Mouse (Mus musculus): ENCODE data around the gene Dph1. TPM values are rescaled to one million over a fixed set of nuclear protein-coding genes. Genes with fewer than 3 reads are reported as not detected.
A peak's percentile ranks its signal among the peaks of the same experiment; 100 is the strongest.

Gene Dph1
- polyA plus RNA-seq, 1 experiment from 2014 or later: 17.2 TPM

DNA sequence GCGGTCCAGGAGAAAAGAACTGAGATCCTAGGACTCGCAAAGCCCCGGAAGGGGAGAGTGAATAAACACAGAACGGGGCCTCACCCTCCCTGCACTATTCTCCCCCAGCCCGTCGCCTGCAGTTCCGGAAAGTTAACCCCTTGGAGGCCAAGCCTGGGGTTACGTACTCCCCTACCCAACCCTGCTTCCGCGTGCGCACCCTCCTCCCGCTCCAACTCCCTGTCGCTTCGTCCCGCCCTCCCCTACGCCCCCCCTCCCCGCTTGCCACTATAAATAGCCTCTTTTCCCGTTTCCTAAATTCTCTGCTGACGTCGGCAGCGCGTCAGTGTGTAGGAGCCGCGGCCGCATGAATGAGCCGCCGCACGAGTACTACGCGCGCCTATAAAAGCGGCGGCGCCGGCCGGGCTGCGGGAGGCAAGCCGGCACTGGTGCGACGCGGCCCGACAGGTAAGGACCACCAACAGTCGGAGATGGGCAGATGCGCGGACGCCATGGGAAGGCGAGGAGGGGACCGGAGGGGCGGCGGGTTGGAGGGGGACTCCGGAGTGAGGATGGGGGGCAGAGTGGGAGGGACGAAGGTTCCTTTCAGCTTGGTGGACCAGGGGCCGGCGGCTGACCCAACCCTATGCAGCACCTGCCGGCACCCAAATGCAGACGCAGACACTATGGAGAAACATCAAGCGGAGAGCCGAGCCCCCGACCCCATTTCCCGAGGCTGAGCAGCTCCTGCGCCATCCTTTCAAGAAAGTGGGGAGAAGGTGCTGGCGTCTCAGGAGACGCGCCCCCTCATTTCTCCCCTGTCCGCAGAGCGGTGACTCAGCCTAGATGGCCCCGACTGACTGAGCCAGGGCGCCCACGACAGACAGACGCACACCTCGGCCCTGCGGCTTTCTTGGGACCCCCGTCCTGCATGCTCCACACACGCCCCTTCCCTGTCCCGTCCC lies 18.6 kb downstream of the Dph1 start:
- under 1% methylated on average over 73 of the region's 75 CpGs for WGBS
- H3K4me2 ChIP-seq: peak overlapping the region; percentile 96
- peaks cover 63% of the 10 kb centered on the region for H3K4me1 ChIP-seq (replicated peaks)
- peak overlapping the region; percentile 71 for H3K4me3 ChIP-seq
- peaks cover 7% of the 10 kb centered on the region; the same call in 1 of the 2 replicates for H3K36me3 ChIP-seq
- no peak overlapping the region; the same call in 1 of the 2 replicates for H3K9ac ChIP-seq
- ATAC-seq (replicated peaks; ENCODE audit: insufficient number of reproducible peaks, insufficient read depth, low FRiP score, low read depth): no peak
- no peaks in the 10 kb centered on the region for H3K9me3 ChIP-seq (replicated peaks)
- H3K27me3 ChIP-seq: peaks cover 59% of the 10 kb centered on the region
- no peak overlapping the region for H3K27ac ChIP-seq

DNA sequence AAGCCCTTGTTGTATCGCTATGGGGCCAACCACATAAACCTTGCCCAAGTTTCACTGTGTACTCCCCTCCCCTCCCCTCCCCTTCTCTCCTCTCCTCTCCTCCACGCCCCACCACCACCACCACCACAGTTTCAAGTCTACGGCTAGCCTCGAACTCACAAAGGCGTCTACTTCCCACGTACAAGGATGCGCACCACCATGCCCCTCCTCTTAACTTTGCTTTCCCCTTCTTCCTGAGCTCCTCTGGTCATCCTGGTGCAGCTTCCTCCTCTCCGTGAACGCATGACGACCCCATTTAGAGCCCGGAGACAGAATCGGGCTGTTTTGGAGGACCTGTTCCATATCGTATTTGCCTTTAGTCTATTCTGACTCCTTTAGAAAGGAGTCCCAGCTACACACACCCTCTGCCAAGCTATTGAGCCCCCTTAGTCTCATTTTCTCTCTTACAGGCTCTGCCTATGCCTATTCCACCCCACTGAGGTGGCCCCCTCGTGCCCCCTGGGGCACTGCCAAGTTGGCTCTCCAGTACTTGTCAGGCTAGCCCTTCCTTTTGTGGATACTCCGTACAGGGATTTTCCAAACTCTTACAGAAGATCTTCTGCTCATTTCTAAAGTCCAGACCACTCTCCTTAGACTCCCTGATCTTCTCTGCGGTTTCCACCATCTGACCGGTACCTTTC lies 19.7 kb downstream of the Dph1 start:
- H3K9me3 ChIP-seq (replicated peaks): no peaks in the 10 kb centered on the region
- ATAC-seq (replicated peaks; ENCODE audit: insufficient number of reproducible peaks, insufficient read depth, low FRiP score, low read depth): no peak
- H3K4me2 ChIP-seq: peak overlapping the region; percentile 96
- peak overlapping the region; percentile 71 for H3K4me3 ChIP-seq
- H3K4me1 ChIP-seq (replicated peaks): peaks cover 74% of the 10 kb centered on the region
- H3K27ac ChIP-seq: no peak overlapping the region
- peaks cover 68% of the 10 kb centered on the region for H3K27me3 ChIP-seq
- no peak overlapping the region for H3K9ac ChIP-seq
- no peaks in the 10 kb centered on the region for H3K36me3 ChIP-seq
- 10% methylated on average over 17 of the region's 17 CpGs for WGBS

DNA sequence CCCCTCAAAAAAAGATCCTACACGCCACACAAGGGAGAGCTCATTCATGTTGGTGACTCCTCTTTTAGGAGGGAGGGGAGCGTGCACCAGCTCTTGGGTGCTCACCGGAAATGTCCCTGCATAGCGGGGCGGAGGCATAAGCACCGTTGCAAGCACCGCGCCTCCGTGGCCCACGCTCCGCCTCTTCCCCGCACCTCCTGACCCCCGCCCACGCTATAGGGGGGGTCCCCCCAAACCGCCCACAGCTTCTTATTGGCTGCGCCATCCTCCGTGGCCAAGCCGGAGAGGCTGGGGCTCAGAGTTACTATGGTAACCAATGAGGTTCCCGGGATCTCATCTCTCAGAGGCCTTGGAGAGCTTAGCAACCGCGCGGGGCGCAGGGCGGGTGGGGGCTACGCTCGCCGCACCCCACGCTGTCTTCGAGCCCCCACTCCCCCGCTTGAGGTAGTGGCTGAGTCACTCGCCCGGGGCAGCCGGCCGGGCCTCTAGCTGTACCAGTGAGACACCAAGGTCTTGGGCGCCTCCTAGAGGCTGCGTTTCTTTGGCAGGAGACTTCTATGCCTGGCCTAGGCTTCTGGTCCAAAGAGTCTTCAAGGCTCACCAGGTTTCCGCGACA lies 20.8 kb downstream of the Dph1 start:
- Histone ChIP-seq H3K9me3 (replicated peaks) (no peaks in the 10 kb centered on the region), H3K9ac (peak overlapping the region; percentile 18; the same call in 1 of the 2 replicates), H3K4me1 (replicated peaks) (peaks cover 85% of the 10 kb centered on the region), H3K4me3 (peak overlapping the region; percentile 79), H3K27me3 (peaks cover 79% of the 10 kb centered on the region), H3K4me2 (peak overlapping the region; percentile 99), H3K36me3 (no peaks in the 10 kb centered on the region), H3K27ac (no peak overlapping the region)
- ATAC-seq (replicated peaks; ENCODE audit: insufficient number of reproducible peaks, insufficient read depth, low FRiP score, low read depth): peak; percentile 7; the same call in 1 of the 2 replicates
- WGBS: under 1% methylated on average over 38 of the region's 38 CpGs

DNA sequence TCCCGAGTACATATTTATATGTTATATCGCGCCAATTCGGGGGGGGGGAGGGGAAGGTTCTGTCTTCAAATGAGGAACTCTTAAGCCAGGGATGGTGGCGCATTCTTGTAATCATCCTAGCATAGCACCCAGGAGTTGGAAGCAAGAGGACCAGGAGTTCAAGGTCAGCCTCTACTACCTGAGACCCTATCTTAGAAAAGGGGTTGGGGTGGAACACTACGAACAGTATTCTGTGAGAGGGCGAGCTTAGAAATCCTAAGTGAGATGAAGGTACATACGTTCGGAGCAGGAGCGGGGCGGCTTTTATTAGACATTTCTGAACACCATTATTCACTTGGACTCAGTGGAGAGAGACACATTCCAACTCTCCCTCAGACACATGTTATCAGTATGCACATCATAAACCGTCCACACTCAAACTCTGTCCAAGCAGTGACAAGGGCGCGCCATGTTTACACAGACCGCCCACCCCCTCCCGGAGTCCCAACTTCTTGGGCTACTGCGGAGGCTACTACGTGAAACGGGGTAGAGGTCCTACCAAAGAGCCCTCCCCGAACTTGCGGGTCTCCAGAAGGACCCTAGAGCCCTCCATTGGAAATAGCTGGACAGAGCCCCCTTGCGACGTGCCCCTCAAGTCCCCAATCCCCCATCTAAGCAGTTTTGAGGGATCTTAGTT lies 21.5 kb downstream of the Dph1 start, which contains the start of gene Hic1:
TSS of gene Hic1 (minus strand) at position 115 of the 676 bp plus-strand sequence.
- Histone ChIP-seq H3K4me3 (peak within 1 kb of the TSS; percentile 79), H3K27ac (peak within 1 kb of the TSS; percentile 89), H3K9me3 (replicated peaks) (no peaks in the 10 kb centered on the region), H3K36me3 (0 out of 2 replicates have a peak, but pooled peaks cover under 1% of the 10 kb centered on the region), H3K27me3 (peaks cover 86% of the 10 kb centered on the region), H3K4me1 (replicated peaks) (peaks cover 92% of the 10 kb centered on the region), H3K9ac (peak within 1 kb of the TSS; percentile 76), H3K4me2 (peak within 1 kb of the TSS; percentile 99)
- ATAC-seq (replicated peaks; ENCODE audit: insufficient number of reproducible peaks, insufficient read depth, low FRiP score, low read depth): no peak
- WGBS: 4% methylated on average over 23 of the region's 23 CpGs

DNA sequence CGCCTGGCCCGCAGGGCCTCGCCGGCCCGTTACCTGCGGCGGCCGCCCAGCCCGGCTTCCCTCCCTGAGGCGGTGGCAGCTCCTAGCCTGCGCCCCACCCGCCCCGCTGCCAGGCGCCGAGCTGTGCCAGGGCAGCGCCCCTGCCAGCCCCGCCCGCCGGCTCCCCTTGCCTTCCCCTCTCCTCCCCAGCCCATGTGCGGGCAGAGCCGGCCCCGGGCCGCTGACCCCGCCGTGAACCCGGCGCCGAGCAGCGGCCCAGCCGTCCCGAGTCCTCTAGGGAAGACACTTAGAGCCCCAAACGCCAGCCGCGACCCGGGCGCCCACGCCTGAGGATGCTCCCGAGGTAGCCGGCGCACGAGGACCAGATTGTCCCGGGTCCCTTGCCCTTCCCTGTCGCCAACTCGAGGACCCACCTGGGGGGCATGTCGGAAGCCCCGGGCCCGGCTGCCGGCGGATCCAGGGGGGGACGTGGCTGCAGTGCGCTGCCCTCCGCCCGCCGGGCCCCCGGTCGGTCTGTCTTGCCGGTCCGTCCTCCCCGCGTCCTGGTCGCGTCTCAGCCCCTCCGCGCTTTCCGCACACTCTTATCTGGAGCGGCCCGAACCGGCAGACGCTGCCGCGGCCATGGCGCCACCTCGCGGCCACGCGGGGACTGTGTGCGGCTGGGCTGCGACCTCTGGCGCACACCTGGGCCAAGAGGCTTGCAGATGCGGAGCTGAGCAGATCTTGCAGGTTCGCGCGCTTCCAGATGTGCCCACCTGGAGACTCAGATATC lies 22.3 kb downstream of the Dph1 start:
- no peaks in the 10 kb centered on the region for H3K9me3 ChIP-seq (replicated peaks)
- peak overlapping the region; percentile 89 for H3K27ac ChIP-seq
- H3K27me3 ChIP-seq: peaks cover 89% of the 10 kb centered on the region
- peak overlapping the region; percentile 99 for H3K4me2 ChIP-seq
- H3K9ac ChIP-seq: peak overlapping the region; percentile 76
- H3K4me3 ChIP-seq: peak overlapping the region; percentile 79
- H3K36me3 ChIP-seq: peaks cover 8% of the 10 kb centered on the region; the same call in 1 of the 2 replicates
- ATAC-seq (replicated peaks; ENCODE audit: insufficient number of reproducible peaks, insufficient read depth, low FRiP score, low read depth): peak; percentile 24; the same call in 1 of the 2 replicates
- under 1% methylated on average over 82 of the region's 83 CpGs for WGBS
- H3K4me1 ChIP-seq (replicated peaks): peaks cover 93% of the 10 kb centered on the region

DNA sequence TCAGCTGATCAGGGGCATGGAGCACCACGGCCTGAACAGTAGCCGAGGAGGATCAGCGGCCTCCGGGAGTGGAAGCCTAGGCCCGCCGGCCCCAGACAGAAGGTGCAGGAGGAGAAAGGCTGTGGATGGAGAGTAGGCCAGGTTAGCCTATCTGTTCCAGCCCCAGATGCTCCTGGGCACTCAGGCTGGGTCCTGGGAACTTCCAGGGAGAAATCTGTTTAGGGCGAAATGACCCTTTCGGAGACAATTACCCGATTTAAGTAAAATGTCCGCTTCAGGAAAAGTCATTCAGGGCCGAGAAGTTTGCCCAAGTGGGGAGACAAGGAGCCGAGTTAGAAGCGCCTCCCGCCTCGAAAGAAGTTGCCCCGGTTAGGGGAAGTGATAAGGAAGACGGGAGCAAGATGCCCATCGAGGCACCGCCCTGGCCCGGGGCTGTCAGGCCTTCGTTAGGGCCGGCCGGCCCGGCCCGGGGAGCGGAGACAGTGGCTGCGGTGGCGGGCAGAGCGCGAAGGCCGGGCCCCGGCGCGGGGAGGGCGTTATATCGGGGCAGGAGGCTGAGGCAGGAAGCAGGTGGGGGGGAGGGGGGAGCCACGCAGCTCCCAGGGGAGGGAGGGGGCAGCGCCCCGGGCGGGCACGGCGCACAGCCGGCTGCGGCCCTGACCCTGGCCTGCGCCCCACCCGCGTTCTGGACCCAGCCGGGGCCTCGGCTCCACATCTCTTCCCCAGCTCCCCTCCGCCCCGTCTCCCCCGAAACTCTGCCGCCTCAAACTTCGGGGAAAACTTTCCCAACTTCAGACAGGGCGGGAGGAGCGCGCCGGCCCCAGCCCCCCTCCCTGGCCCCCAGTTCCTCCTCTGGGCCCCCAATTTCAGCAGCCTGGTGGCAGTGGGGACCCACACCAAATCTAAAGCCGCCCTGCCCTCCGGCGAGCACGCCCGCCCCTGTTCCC lies 23.1 kb downstream of the Dph1 start:
- H3K36me3 ChIP-seq: peaks cover 15% of the 10 kb centered on the region; the same call in 1 of the 2 replicates
- H3K27ac ChIP-seq: peak overlapping the region; percentile 89
- WGBS: 8% methylated on average over 49 of the region's 63 CpGs
- H3K4me1 ChIP-seq (replicated peaks): peaks cover 87% of the 10 kb centered on the region
- ATAC-seq (replicated peaks; ENCODE audit: insufficient number of reproducible peaks, insufficient read depth, low FRiP score, low read depth): no peak
- peak overlapping the region; percentile 99 for H3K4me2 ChIP-seq
- peaks cover 81% of the 10 kb centered on the region for H3K27me3 ChIP-seq
- peak overlapping the region; percentile 76 for H3K9ac ChIP-seq
- peak overlapping the region; percentile 79 for H3K4me3 ChIP-seq
- H3K9me3 ChIP-seq (replicated peaks): no peaks in the 10 kb centered on the region

DNA sequence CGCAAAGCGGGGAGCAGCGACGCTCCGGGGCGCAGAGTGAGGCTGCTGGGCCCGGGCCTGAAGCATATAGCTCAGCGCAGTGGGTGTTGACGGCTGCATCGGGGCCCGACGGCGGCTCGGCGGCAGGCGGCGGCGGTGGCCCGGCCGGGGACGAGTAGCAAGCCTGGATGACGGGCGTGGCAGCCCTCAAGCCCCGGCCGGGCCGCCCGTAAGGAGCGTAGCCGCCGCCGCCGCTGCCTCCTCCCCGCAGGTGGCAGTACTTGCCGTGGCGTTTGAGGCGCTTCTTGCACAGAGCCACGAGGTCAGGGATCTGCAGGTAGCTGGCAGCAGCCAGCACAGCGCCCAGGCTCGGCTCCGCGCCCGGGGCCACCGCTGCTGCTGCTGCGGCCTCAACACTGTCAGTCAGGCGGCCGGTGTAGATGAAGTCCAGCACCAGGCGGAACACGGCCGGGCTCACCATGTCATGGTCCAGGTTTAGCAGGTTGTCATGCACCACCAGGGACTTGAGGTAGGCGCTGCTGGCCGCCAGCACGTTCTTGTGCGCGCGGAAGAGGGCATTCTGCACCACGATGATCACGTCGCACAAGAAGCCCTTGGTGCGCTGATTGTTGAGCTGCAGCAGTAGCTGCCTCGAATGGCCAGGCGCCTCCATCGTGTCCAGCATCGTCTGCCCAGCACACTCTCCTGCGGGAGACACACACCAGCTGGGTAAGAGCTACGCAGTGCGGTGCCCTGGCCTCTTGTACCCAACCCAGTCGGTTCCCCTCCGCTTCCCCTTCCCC lies 24.0 kb downstream of the Dph1 start:
- no peaks in the 10 kb centered on the region for H3K9me3 ChIP-seq (replicated peaks)
- no peak for ATAC-seq (replicated peaks; ENCODE audit: insufficient number of reproducible peaks, insufficient read depth, low FRiP score, low read depth)
- H3K27me3 ChIP-seq: peaks cover 73% of the 10 kb centered on the region
- peak overlapping the region; percentile 89 for H3K27ac ChIP-seq
- H3K9ac ChIP-seq: peak overlapping the region; percentile 76
- peaks cover 78% of the 10 kb centered on the region for H3K4me1 ChIP-seq (replicated peaks)
- peak overlapping the region; percentile 99 for H3K4me2 ChIP-seq
- 4% methylated on average over 59 of the region's 68 CpGs for WGBS
- peaks cover 18% of the 10 kb centered on the region; the same call in 1 of the 2 replicates for H3K36me3 ChIP-seq
- H3K4me3 ChIP-seq: peak overlapping the region; percentile 79

DNA sequence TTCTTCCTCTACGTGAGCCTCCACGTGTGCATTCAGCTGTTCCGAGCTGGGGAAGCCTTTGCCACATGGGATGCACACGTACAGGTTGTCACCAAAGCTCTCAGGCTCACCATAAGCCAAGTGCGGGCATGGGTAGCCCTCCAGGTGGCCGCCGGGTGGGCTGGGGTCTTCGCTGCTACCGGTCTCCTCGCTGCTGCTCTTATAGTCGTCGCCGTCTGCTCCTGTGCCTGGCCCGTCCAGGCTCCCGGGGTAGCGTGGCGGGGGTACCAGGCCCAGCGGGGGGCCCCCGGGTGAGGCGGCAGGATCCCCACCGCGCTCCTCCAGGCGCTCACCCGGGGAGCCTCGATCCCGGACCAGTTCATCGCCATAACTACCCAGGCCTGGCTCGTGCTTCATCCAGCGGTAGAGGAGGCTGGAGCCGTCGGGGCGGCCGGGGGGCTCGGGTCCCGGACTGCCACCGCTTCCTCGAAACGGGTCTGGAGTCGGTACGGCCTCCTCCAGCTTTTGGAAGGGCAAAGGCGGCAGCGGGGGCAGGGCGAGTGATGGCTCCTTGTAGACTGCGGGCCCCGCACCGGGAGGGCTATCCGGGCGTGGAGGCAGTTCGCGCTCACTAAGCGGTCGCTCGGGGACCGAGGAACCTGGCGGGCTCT lies 24.7 kb downstream of the Dph1 start:
- Histone ChIP-seq H3K4me1 (replicated peaks) (peaks cover 77% of the 10 kb centered on the region), H3K9ac (peak overlapping the region; percentile 76), H3K4me3 (peak overlapping the region; percentile 79), H3K27me3 (peaks cover 65% of the 10 kb centered on the region), H3K36me3 (peaks cover 23% of the 10 kb centered on the region; the same call in 1 of the 2 replicates), H3K27ac (peak overlapping the region; percentile 89), H3K9me3 (replicated peaks) (no peaks in the 10 kb centered on the region), H3K4me2 (peak overlapping the region; percentile 99)
- no peak for ATAC-seq (replicated peaks; ENCODE audit: insufficient number of reproducible peaks, insufficient read depth, low FRiP score, low read depth)
- 10% methylated on average over 55 of the region's 55 CpGs for WGBS

Data from heart, embryonic 15.5 days (tissue).